Mouse (Mus musculus): ENCODE measurements around the gene Cerk.
"Not testable (repeated sequence)": the region's sequence is repeated elsewhere in the genome, so short reads cannot be mapped to it uniquely, and the experiment has no call there.

Gene Cerk

DNA sequence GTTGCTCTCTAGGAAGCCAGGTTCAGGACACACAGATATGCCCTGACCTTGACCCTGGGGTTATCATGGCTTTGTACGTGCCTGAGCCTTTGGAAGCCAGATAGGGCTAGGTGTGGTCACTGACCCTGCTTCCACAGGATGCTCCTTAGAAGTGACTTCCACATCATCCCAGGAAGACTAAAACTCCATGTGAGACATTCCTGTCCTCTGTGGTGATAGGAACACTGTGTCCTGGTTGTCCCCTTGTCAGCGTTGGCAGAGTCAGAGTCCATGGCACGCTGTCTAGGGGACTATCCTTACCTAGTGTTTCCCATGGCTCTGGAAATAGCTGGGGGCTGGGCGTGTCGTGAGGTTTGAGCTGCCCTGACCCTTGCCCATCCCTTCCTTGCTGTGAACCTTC is 69.5 kb downstream of the Cerk start:
- DNase-seq (ENCODE audit: low read depth, low spot score): peak; percentile 44

DNA sequence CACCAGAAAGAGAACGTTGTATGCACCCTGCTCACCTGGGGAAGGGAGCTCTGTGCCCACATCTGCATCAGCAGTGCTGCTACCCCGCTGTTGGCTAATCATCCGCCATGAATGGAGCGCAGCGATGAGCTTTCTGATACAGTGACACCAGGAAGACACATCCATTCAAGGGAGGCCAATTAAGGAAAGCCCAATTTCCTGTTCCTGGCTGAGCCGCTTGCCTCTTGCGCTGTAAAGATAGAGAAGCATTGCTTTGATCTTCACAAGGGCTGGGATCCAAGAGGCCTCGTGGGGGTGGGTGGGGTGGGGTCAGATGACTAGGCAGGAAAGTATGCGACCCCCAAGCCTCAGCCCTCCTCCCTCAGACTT is 72.6 kb downstream of the Cerk start:
- peak; percentile 47 for DNase-seq (ENCODE audit: low read depth, low spot score)

DNA sequence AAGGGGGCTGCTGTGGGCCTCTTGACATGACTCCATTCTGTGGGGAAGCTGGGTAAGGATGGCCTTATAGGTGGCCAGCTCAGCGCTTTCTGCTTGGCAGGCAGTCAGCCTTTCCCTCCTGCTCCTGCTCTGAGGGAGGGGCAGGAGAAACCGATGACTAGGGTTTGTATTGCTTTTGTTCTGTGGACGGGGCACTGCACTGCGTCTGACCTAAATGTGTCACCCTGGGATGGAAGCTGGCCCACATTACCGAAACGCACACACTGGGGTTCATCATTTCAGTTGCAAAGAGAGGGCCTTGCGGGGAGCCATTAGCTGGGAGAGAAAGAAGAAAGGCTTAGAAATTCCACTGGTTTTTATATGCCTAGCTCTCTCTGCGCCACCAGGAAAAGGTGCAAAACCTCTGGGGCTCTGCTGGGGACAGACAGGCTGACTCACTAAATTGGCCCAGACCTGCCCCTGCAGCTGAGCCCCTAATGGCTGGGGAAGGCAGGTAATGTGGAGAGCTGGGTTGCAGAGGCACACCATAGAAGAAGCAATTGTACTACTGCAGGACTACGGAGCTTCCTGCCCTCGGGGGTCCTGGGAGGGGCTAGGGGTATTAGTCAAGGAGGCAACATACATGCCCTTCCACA is 73.1 kb downstream of the Cerk start:
- peak; percentile 14 for DNase-seq (ENCODE audit: low read depth, low spot score)

DNA sequence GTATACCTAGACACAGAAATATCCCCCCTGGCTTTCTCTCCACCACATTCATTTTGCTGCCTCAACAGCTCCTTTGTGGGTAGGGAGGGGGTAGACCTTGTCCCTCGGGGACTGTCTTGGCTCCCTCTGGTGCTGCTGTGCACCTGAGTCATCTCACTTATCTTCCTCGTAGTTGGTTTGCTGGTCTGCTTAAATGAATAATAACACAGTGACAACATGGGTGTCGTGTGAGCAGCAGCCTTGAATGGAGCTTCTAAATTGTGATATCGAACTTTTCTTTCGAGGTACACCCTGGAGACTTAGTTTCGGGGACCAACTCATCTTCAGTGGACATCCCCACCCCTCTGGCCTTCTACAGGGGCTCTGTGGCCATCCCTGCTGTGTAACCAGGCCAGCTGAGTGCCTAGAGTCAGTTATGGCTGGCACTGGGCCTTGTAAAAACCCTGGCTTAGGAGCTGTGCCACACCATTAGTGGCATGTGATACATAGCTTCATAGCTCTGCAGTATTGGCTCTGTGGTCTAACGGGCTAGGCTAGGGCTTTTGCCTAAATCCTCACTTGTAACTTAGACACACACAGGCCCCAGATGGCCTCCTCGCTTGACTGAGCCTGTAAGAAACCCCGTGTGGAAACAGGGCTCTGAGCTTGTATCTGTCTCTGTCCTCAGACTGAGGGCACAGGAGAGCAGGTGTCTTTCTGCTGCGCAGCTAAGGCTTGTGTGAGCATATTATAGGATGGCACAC is 75.4 kb downstream of the Cerk start:
- no peak for DNase-seq (ENCODE audit: low read depth, low spot score)

DNA sequence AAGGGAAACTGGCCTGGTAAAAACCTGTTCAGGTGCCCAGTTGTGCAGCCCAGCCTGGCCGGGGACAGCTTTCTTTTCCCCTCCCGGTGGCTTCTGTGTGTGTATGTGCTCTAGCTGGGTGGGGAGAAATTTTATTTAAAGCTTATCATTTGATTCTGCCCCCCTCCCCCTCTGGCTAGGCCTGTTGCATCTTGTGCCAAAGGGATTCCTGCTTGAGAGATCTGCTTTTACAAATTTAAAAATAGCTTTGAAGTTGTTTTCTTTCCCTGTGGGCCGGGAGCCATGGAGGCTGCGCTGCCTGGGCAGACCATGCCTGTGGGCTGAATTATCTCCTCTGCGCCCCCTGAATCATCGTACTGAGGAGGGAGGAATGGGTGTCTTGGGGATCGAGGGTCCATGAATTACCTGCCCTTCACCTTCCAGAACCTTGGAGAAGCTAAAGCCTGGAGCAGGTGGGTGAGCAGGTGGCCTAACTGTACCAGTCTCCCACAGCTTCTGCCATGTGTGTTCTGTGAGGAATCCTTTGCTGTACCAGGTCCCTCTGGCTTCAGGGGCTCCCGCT is 76.2 kb downstream of the Cerk start:
- no peak for DNase-seq (ENCODE audit: low read depth, low spot score)

DNA sequence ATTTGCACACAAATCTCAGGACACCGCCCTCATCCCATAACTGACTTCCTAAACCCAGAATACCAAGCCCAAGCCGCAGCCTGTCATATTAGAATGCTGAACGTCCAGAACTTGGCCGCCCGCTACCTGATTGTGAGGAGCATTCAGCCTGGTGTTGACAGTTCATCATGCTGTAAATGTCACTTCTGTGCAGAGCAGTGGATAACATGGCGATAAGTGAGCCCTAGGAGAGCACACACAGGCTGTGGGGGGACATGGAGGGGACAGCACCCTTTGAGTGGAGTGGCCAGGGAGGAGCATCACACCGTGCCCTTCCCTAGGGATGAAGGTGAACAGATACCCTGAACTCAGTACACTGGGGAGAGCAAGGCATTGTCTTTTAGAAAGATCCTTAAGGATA is 76.7 kb downstream of the Cerk start:
- no peak for DNase-seq (ENCODE audit: low read depth, low spot score)

DNA sequence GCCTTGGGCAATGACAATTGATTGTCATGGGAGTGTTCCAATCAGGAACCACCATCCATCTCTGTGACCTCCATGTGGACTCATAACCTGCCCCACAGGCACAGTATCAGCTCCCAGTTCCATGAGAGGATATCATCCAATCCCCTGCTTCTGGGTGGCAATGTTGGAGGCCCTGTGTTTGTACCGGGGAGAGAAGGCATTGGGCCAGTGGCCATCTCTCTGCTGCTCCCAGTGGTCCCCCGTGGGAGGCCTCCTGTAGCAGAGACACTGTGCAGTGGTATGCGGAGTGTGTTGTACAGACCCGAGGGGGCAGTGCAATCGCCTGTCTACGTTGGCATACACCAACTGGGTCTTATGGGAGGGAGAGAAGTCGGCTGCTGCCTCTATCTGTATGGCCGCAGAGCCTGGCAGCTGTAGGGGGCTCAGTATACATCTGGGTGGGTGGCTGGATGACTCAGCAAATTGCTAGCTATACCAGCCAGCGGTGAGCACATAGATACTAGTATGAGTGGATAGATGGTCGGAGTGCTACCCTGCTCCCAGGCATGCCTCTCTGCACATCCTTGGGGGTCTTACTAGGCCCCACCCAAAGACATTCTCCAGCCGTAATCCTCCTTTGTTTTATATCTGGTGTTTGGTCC is 78.0 kb downstream of the Cerk start:
- no peak for DNase-seq (ENCODE audit: low read depth, low spot score)

DNA sequence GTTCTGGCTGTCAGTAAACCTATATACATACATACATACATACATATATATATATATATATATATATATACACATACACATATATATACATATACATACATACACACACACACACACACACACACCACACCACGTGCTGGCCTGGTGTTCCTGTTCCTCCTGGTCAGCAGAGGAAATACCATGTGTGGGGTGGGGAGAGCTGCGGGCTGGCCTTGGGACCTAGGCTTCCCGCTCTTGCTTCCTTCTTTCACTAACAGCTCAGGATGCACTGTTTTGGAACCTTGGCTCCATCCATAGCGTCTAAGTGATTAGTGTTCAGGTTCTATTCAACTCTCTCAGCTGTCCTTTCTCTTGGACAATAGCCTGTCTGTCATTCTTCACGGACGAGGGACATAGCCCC is 80.2 kb downstream of the Cerk start:
- no peak for DNase-seq (ENCODE audit: low read depth, low spot score)

DNA sequence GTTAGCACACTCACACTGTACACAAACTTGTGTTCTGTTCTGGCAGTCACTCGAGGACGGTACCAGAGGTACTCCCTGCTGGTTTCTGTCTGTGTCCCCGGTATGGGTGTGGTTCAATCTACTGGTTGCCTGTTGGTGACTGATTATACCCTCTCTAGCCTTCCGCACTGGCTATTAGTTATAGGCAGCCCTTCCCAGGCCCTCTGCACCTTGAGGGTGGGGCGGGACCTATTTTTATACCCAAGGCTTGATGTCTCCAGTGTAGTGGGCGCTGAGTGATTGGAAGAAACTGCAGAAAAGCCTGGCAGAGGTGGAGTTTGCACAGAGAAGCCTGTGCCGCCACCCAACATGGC is 80.6 kb downstream of the Cerk start:
- no peak for DNase-seq (ENCODE audit: low read depth, low spot score)

DNA sequence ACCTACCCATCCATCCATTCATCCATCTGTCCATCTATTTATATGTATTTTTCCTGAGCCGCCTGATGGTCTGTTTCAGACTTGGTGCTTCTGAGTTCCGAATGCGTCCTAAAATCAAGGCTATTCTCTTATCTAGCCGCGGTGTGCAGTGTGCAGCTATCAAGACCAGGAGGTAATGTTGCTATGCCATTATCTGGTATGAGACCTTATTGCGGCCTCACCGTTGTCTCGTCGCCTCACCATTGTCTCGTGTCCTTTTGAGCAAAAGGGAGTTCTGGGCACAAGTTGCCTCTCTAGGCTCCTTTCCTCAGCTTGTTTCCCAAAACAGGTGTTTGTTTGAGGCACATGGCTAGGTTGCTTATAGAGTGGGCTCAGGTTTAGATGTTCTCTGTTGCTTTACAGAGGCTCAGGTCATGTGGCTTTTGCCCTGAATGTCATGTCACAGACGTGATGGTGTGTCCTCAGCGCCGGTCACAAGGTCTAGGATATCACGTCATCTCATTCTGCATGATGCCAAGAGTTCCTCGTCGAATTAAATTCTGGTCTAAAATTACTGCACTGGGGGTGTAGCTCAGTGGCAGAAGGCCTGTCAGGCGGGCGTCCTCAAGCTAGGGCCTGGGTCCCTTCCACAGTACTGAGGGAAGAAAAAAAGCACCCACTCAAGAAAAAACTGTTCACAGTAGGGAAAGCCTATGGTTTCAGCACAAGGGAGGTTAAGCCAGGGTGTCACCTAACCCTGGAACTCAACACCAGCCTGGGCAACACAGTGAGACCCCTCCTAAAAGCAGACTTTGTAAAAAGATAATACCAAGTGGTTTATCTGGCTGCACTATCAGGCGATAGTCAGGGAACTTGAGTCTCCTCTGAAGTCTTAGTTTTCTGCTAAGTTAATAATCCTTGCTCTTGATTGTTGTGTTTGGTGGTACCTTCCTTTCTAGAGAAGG is 81.3 kb downstream of the Cerk start:
- no peak for DNase-seq (ENCODE audit: low read depth, low spot score)

DNA sequence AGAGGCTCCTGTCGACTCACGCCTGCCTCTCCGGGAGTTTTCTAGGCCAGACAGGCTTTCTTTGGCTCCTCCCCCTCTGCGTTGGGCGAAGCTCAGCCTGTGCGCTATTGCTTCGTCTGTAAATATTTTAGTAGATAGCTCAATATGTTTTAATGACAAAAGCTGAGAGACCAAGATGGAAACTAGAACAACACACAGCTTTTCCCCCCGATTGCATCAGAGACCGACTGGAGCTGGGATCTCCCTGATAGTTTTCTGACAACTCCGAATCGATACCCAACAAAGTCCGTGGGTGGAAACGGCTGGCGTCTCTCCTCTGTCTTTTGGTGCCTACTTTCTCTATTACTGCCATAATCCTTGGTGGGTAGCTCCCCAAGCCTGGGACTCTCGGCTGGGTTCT is 83.6 kb downstream of the Cerk start:
- no peak for DNase-seq (ENCODE audit: low read depth, low spot score)

DNA sequence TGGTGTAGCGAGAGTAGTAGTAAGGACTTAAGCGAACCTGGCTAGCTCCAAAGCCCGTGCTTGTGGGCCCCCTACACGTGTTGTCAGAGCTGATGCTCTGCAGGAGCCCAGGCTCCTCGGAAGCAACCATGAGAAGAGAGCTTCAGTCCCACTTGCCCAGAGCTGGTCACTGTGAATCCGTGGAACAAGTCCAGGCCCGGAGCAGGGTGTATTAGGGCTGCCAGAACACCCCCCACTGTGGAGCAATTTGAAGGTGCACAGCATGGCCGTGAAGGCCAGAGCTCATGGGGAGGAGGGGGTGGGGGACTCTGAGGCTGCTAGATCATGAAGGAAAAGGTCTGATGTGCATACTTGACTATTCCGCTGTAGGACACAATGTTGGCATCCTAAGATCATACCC is 84.4 kb downstream of the Cerk start:
- DNase-seq (ENCODE audit: low read depth, low spot score): no peak

DNA sequence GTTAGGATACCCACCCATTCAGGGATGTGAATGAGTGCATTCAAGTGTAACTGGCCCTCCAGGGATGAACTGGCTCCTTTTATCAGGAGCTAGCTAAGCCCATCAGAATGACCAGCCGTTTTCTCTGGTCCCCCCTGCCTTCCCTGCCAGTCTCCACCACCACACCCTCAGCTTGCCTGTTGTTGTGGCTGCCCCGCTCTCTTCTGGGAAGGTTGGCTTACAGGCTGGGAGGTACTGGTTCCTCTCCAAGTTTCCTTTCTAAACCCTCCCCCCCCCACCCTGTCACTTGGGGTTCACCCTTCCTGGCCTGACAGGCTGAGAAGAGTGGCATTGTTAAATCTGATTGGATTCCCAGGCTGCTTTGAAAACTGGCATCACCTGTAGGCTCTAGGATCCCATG is 88.1 kb downstream of the Cerk start:
- DNase-seq (ENCODE audit: low read depth, low spot score): no peak

DNA sequence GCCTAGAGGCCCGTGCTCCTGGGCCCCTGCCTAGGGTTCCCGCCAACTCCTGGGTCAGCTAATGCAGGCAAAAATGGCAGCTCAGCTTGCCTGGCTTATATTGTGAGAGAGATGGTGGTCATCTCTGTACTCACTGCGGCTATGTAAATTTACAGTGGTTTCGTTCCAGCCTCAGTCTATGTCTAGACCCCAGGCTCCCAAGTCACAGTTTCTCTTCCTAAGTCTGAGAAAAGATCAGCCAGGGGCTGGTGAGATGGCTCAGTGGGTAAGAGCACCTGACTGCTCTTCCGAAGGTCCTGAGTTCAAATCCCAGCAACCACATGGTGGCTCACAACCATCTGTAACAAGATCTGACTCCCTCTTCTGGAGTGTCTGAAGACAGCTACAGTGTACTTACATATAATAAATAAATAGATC is 89.3 kb downstream of the Cerk start:
- not testable (repeated sequence) for DNase-seq (ENCODE audit: low read depth, low spot score)

DNA sequence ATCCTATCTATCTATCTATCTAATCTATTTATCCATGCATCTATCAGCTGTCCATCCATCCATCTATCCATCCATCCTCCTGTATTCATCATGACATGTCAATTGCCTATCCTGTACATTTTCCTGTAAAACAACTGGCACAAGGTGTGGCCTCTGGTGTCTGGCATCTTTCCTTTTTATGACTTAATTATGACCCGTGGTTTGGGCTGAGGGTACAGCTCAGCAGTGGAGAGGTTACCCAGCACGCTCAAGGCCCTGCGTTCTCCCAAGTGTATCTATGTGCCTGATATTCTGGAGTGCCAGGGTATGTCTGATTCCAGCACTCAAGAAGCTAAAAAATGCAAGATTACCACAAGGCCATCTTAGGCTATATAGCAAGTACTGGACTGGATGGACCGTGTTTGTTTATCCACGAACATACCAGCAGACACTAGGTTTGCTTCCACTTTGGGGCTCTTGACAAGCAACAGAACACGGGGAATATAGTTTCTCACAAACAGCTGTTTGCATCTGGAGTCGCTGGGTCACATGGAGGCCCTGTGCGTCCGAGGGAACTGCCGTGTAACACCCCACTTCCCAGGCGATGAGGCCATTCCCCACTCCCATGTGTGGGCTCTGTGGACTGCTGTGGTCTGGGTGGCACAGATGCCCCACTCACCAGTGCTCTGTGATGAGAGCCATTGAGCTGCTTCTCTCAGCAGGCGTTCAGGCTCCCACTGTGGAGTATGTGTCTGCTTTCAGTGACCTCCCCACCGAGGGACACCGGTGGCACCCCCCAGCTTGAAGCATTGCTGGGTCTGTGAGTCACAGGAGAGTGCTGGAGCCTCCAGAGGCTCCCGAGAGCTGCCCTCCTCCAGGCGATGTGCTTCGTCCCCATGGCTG is 90.0 kb downstream of the Cerk start:
- DNase-seq (ENCODE audit: low read depth, low spot score): no peak

DNA sequence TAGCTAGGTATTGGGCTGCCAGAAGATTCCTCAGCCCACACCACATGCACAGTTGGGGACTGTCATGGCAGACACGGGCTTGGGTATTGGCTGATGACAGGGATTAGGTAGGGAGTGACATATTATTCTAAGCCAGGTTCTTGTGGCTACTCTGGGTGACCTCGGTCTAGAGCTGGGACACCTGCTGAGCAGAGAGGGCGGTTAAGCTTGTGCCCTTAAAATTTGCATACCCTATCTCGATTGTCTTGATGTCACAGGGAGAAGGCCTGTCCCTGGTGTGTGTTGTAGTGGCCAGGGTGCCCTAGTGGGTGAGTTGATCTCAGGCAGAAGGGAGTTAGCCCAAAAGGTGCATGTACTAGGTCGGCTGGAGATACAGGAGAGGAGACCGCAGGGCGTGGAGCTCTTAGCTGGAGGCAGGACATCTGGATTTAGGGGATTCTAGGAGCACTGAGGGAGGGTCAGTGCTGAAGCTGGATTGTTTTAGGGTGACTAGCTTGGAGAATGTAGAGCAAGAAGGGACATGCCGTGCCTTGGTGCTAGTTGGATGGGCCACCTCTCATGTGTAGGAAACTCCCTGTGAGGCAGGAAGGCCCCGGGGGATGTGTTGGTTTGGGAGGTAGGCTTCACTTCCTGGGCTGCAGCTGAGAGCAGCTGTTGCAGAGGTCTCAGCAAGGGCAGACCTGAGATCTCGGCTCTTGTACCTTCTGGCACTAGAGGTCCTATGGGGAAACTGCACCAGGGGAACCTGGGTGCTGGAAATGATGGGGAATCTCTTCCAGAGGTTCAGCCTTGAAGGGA is 91.4 kb downstream of the Cerk start:
- no peak for DNase-seq (ENCODE audit: low read depth, low spot score)

DNA sequence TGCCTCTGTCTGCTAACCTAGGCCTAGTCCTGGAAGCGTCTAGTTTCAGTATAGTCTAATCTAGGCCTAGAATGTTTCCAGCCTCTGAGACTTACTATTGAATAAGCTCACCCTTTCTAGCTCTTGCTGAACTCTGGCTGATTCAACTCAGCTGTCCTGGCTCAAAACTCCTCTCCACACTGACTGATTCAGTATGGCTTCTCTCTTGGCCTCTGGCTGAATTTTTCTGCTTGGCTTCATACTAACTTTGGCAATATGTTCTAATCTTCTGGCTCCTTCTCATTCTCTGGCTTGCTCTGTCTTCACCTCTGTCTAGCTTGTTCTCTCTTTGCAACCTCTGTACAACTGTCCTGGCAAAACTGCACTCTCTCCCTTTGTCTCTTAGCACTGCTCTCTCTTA is 92.7 kb downstream of the Cerk start:
- no peak for DNase-seq (ENCODE audit: low read depth, low spot score)

DNA sequence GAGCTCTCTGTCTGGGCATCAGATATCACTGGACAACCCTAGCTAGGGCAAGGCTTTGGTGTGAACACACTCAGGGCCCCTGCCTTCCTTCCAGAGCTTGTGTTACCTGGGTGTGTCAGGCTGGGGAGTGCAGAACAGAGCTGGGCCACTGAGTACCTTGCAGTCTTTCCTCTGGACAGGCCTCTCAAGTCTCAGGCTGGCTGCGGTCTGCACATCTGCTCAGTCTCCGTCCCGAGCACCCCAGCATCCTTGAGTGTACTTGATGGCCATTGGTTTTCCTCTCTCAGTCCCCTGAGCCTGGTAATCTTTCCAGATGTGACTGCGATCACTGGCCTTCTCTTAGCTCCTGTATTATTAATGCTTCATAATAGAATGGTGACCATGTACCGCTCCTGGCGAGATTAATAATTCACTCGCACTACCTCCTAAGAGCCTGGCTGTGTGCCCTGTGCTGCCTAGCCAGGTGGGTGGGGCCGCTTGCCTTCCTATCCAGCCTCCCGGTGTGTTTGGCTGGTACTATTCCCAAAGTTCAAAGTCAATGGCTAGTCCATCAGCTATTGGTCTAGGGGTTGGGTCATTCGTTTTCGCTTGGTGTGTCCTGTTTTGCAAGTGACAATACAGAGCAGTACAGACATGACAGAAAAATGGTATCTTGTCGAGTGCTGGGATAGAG is 93.8 kb downstream of the Cerk start:
- no peak for DNase-seq (ENCODE audit: low read depth, low spot score)

DNA sequence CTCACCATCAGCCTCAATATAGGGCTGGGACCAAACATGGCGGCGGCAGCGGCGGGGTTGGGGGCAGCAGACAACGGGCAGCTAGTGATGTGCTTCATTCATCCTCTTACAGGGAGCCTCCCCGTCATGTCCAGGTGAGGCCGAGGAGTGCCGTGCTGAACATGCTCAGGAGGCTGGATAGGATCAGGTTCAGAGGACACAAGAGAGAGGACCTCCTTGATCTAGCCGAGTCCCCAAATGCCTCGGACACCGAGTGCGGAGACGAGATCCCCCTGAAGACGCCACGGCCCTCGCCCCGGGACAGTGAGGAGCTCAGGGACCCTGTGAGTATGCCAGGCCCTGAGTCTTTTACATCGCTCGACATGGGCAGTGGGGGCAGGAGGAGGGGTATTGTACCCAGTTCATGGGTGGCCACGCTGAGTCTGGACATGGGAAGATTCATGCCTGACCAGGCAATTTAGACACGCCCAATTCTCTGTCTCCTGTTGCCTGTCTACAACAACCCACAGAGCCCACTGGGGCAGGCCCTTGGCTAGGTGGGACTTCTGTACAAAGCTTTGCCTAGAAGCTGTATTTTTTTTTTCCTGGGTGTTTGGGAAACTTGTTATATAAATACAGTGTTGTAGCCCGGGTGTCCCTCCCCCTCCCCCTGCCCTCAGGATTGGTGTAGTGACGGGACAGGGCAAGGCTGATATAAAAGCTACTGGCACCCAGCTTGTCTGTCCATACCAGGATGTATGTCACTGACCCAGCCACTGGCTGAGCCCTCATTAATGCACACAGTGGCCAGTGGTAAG is 94.5 kb downstream of the Cerk start:
- no peak for DNase-seq (ENCODE audit: low read depth, low spot score)
